Mouse (Mus musculus): ENCODE results near the gene 3100002H09Rik. TPM values are rescaled to one million over a fixed set of nuclear protein-coding genes. Genes with fewer than 3 reads are reported as not detected.

3100002H09Rik gene
- 0.17 TPM in 1 of 2 replicates, not detected in the other for polyA plus RNA-seq (2015; fragmentation: Nextera tagmentation; extraction: Ambion mirVana)

DNA sequence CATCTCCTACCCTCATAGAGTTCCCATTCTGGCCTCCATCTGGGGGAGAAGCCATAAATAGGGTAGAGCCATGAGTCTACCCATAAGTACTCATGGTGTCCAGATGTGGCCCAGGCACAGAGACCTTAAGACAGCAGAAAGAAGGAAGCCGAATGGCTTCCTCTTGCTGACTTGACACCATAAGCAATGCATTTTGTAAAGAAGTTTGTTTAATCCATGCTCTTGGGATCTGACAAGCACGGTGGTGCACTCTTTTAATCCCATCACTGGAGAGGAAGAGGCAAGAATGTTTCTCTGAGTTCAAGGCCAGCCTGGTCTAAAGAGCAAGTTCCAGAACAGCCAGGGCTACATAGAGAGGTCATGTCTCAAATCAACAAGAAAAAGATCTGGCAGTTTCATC lies at the start of gene 3100002H09Rik:
TSS of gene 3100002H09Rik (minus strand) at position 101 of the 400 bp plus-strand sequence.
- Histone ChIP-seq H3K9ac (ENCODE audit: low read length) (no peak within 1 kb of the TSS), H3K36me3 (ENCODE audit: control insufficient read depth, insufficient read depth) (no peaks in the 10 kb centered on the region), H3K27ac (ENCODE audit: low read length) (no peak within 1 kb of the TSS), H3K27me3 (ENCODE audit: control insufficient read depth, insufficient read depth, low read length) (peaks cover 11% of the 10 kb centered on the region), H3K4me2 (ENCODE audit: low read depth, low read length) (no peak within 1 kb of the TSS), H3K9me3 (replicated peaks; ENCODE audit: control insufficient read depth, low read length) (no peaks in the 10 kb centered on the region), H3K4me1 (ENCODE audit: control insufficient read depth, insufficient read depth, low read length) (no peaks in the 10 kb centered on the region; the same call in 1 of the 2 replicates), H3K4me3 (ENCODE audit: low read length) (no peak within 1 kb of the TSS)
- 88% methylated on average over 2 of the region's 2 CpGs for WGBS
- ATAC-seq (replicated peaks; ENCODE audit: extremely low read depth, insufficient read depth, low FRiP score): no peak

GRCm38 (mm10) chr4:124659251-124660217 lies 48.9 kb upstream of the 3100002H09Rik start:
- H3K36me3 ChIP-seq (ENCODE audit: control insufficient read depth, insufficient read depth): no peaks in the 10 kb centered on the region
- H3K27ac ChIP-seq (ENCODE audit: low read length): no peak overlapping the region
- peaks cover 87% of the 10 kb centered on the region for H3K27me3 ChIP-seq (ENCODE audit: control insufficient read depth, insufficient read depth, low read length)
- H3K4me1 ChIP-seq (ENCODE audit: control insufficient read depth, insufficient read depth, low read length): peaks cover 6% of the 10 kb centered on the region; the same call in 1 of the 2 replicates
- WGBS: 2% methylated on average over 68 of the region's 68 CpGs
- no peaks in the 10 kb centered on the region for H3K9me3 ChIP-seq (replicated peaks; ENCODE audit: control insufficient read depth, low read length)
- peak overlapping the region; percentile 47 for H3K4me2 ChIP-seq (ENCODE audit: low read depth, low read length)
- H3K4me3 ChIP-seq (ENCODE audit: low read length): peak overlapping the region; percentile 67
- peak overlapping the region; percentile 44; the same call in 1 of the 2 replicates for H3K9ac ChIP-seq (ENCODE audit: low read length)
- ATAC-seq (replicated peaks; ENCODE audit: extremely low read depth, insufficient read depth, low FRiP score): no peak

DNA sequence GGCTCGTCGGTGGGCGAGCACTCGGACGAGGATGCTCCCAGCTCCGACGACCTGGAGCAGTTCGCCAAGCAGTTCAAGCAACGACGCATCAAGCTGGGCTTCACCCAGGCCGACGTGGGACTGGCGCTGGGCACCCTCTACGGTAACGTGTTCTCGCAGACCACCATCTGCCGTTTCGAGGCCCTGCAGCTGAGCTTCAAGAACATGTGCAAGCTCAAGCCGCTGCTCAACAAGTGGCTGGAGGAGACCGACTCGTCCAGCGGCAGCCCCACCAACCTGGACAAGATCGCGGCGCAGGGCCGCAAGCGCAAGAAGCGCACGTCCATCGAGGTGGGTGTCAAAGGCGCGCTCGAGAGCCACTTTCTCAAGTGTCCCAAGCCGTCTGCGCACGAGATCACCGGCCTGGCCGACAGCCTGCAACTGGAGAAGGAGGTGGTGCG lies 47.8 kb upstream of the 3100002H09Rik start:
- Histone ChIP-seq H3K4me2 (ENCODE audit: low read depth, low read length) (peak overlapping the region; percentile 47), H3K27ac (ENCODE audit: low read length) (no peak overlapping the region), H3K4me3 (ENCODE audit: low read length) (peak overlapping the region; percentile 67), H3K27me3 (ENCODE audit: control insufficient read depth, insufficient read depth, low read length) (peaks cover 83% of the 10 kb centered on the region), H3K9me3 (replicated peaks; ENCODE audit: control insufficient read depth, low read length) (no peaks in the 10 kb centered on the region), H3K9ac (ENCODE audit: low read length) (no peak overlapping the region), H3K36me3 (ENCODE audit: control insufficient read depth, insufficient read depth) (no peaks in the 10 kb centered on the region), H3K4me1 (ENCODE audit: control insufficient read depth, insufficient read depth, low read length) (peaks cover 6% of the 10 kb centered on the region; the same call in 1 of the 2 replicates)
- WGBS: under 1% methylated on average over 39 of the region's 39 CpGs
- ATAC-seq (replicated peaks; ENCODE audit: extremely low read depth, insufficient read depth, low FRiP score): no peak

DNA sequence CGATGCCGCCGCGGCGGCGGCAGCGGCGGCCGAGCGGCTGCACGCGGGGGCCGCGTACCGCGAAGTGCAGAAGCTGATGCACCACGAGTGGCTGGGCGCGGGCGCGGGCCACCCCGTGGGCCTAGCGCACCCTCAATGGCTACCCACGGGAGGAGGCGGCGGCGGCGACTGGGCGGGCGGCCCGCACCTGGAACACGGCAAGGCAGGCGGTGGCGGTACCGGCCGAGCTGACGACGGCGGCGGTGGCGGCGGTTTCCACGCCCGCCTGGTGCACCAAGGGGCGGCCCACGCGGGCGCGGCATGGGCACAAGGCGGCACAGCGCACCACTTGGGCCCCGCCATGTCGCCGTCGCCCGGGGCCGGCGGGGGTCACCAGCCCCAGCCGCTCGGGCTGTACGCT lies 47.2 kb upstream of the 3100002H09Rik start:
- Histone ChIP-seq H3K4me2 (ENCODE audit: low read depth, low read length) (peak overlapping the region; percentile 98), H3K27ac (ENCODE audit: low read length) (no peak overlapping the region), H3K9me3 (replicated peaks; ENCODE audit: control insufficient read depth, low read length) (no peaks in the 10 kb centered on the region), H3K9ac (ENCODE audit: low read length) (peak overlapping the region; percentile 49; the same call in 1 of the 2 replicates), H3K27me3 (ENCODE audit: control insufficient read depth, insufficient read depth, low read length) (peaks cover 76% of the 10 kb centered on the region), H3K36me3 (ENCODE audit: control insufficient read depth, insufficient read depth) (no peaks in the 10 kb centered on the region), H3K4me3 (ENCODE audit: low read length) (peak overlapping the region; percentile 67), H3K4me1 (ENCODE audit: control insufficient read depth, insufficient read depth, low read length) (peaks cover 6% of the 10 kb centered on the region; the same call in 1 of the 2 replicates)
- ATAC-seq (replicated peaks; ENCODE audit: extremely low read depth, insufficient read depth, low FRiP score): no peak
- WGBS: under 1% methylated on average over 46 of the region's 61 CpGs

GRCm38 (mm10) chr4:124656854-124657650 lies 46.4 kb upstream of the 3100002H09Rik start:
- peaks cover 69% of the 10 kb centered on the region for H3K27me3 ChIP-seq (ENCODE audit: control insufficient read depth, insufficient read depth, low read length)
- peak; percentile 85 for ATAC-seq (replicated peaks; ENCODE audit: extremely low read depth, insufficient read depth, low FRiP score)
- H3K9ac ChIP-seq (ENCODE audit: low read length): peak overlapping the region; percentile 64
- H3K4me2 ChIP-seq (ENCODE audit: low read depth, low read length): peak overlapping the region; percentile 98
- H3K36me3 ChIP-seq (ENCODE audit: control insufficient read depth, insufficient read depth): no peaks in the 10 kb centered on the region
- H3K4me3 ChIP-seq (ENCODE audit: low read length): peak overlapping the region; percentile 67
- no peak overlapping the region for H3K27ac ChIP-seq (ENCODE audit: low read length)
- WGBS: under 1% methylated on average over 84 of the region's 92 CpGs
- peaks cover 11% of the 10 kb centered on the region; the same call in 1 of the 2 replicates for H3K4me1 ChIP-seq (ENCODE audit: control insufficient read depth, insufficient read depth, low read length)
- H3K9me3 ChIP-seq (replicated peaks; ENCODE audit: control insufficient read depth, low read length): no peaks in the 10 kb centered on the region

GRCm38 (mm10) chr4:124656518-124656853 lies 45.9 kb upstream of the 3100002H09Rik start, which contains the start of gene Pou3f1:
Pou3f1 (plus strand) TSS chr4:124656807.
- Histone ChIP-seq H3K4me2 (ENCODE audit: low read depth, low read length) (peak within 1 kb of the TSS; percentile 98), H3K9me3 (replicated peaks; ENCODE audit: control insufficient read depth, low read length) (no peaks in the 10 kb centered on the region), H3K27ac (ENCODE audit: low read length) (no peak within 1 kb of the TSS), H3K4me3 (ENCODE audit: low read length) (peak within 1 kb of the TSS; percentile 67), H3K4me1 (ENCODE audit: control insufficient read depth, insufficient read depth, low read length) (peaks cover 11% of the 10 kb centered on the region; the same call in 1 of the 2 replicates), H3K36me3 (ENCODE audit: control insufficient read depth, insufficient read depth) (no peaks in the 10 kb centered on the region), H3K9ac (ENCODE audit: low read length) (peak within 1 kb of the TSS; percentile 64), H3K27me3 (ENCODE audit: control insufficient read depth, insufficient read depth, low read length) (peaks cover 63% of the 10 kb centered on the region)
- no peak for ATAC-seq (replicated peaks; ENCODE audit: extremely low read depth, insufficient read depth, low FRiP score)
- WGBS: 4% methylated on average over 15 of the region's 15 CpGs

- Histone ChIP-seq H3K27ac (ENCODE audit: low read length) (peak overlapping the region; percentile 58), H3K27me3 (ENCODE audit: control insufficient read depth, insufficient read depth, low read length) (peaks cover 38% of the 10 kb centered on the region), H3K4me1 (ENCODE audit: control insufficient read depth, insufficient read depth, low read length) (0 out of 2 replicates have a peak, but pooled peaks cover 5% of the 10 kb centered on the region), H3K9me3 (replicated peaks; ENCODE audit: control insufficient read depth, low read length) (no peaks in the 10 kb centered on the region), H3K4me2 (ENCODE audit: low read depth, low read length) (0 out of 2 replicates have a peak overlapping the region, but pooled peaks have one; percentile 24), H3K4me3 (ENCODE audit: low read length) (no peak overlapping the region), H3K36me3 (ENCODE audit: control insufficient read depth, insufficient read depth) (no peaks in the 10 kb centered on the region), H3K9ac (ENCODE audit: low read length) (no peak overlapping the region)
- whole genome bisulfite sequencing: 6% methylated on average over 9 of the region's 9 CpGs
- ATAC-seq (replicated peaks; ENCODE audit: extremely low read depth, insufficient read depth, low FRiP score): peak; percentile 81
Observed at GRCm38 (mm10) chr4:124652886-124653285, 42.3 kb upstream of the 3100002H09Rik start.

GRCm38 (mm10) chr4:124647909-124648308 lies 37.3 kb upstream of the 3100002H09Rik start:
- Histone ChIP-seq H3K4me3 (ENCODE audit: low read length) (no peak overlapping the region), H3K4me1 (ENCODE audit: control insufficient read depth, insufficient read depth, low read length) (peaks cover 24% of the 10 kb centered on the region), H3K27me3 (ENCODE audit: control insufficient read depth, insufficient read depth, low read length) (peaks cover 5% of the 10 kb centered on the region; the same call in 1 of the 2 replicates), H3K36me3 (ENCODE audit: control insufficient read depth, insufficient read depth) (no peaks in the 10 kb centered on the region), H3K27ac (ENCODE audit: low read length) (no peak overlapping the region), H3K9me3 (replicated peaks; ENCODE audit: control insufficient read depth, low read length) (no peaks in the 10 kb centered on the region), H3K9ac (ENCODE audit: low read length) (no peak overlapping the region), H3K4me2 (ENCODE audit: low read depth, low read length) (no peak overlapping the region)
- no peak for ATAC-seq (replicated peaks; ENCODE audit: extremely low read depth, insufficient read depth, low FRiP score)
- WGBS: 38% methylated on average over 5 of the region's 5 CpGs

Measured in heart, embryonic 16.5 days (tissue).